Mouse (Mus musculus) heart, embryonic 14.5 days (tissue): ENCODE data around the gene Bri3bp. TPM values are rescaled to one million over a fixed set of nuclear protein-coding genes. Genes with fewer than 3 reads are reported as not detected.
"Not testable (repeated sequence)": the region's sequence is repeated elsewhere in the genome, so short reads cannot be mapped to it uniquely, and the experiment has no call there.

Source experiments
- ATAC-seq: fragments of 200-750 bp; cut with Nextera tagmentation; 2 replicates; pipeline ENCODE4 v1.8.0; 2017; ENCODE audit warnings: low read depth, moderate TSS enrichment; ENCODE audit not compliant: insufficient number of reproducible peaks, insufficient read depth, low FRiP score
- H3K27ac ChIP-seq, 2 experiments: fragments of 200-500 bp in 1 of 2; fragments of 300-500 bp in 1 of 2; sonication (generic) in 1 of 2; replicated peaks in 1 of 2; 2 replicates each; pipeline ENCODE4 v1.5.1; 2012 to 2014; ENCODE audit warnings: low read depth in 2 of 2, low read length in 2 of 2, control low read depth in 1 of 2, mild to moderate bottlenecking in 1 of 2, mixed read lengths in 1 of 2; ENCODE audit not compliant: control insufficient read depth in 1 of 2, insufficient read depth in 1 of 2
- H3K27me3 ChIP-seq: fragments of 300-500 bp; sonication (generic); 2 replicates; pipeline ENCODE4 v1.6.1; 2014; ENCODE audit warnings: mild to moderate bottlenecking, low read length, control low read depth; ENCODE audit not compliant: control insufficient read depth, insufficient read depth
- H3K36me3 ChIP-seq: fragments of 300-500 bp; sonication (generic); 2 replicates; pipeline ENCODE4 v1.6.1; 2014; ENCODE audit warnings: mild to moderate bottlenecking, control low read depth, low read length, mixed read lengths; ENCODE audit not compliant: control insufficient read depth, insufficient read depth
- H3K4me1 ChIP-seq, 2 experiments: fragments of 200-500 bp in 1 of 2; fragments of 300-500 bp in 1 of 2; sonication (generic) in 1 of 2; 2 replicates each; pipeline ENCODE4 v1.6.1; 2012 to 2014; ENCODE audit warnings: low read length in 2 of 2, control low read depth in 1 of 2, mixed read lengths in 1 of 2; ENCODE audit not compliant: control insufficient read depth in 2 of 2, insufficient read depth in 2 of 2
- H3K4me2 ChIP-seq: fragments of 300-500 bp; sonication (generic); 2 replicates; pipeline ENCODE4 v1.6.1; 2014; ENCODE audit warnings: mild to moderate bottlenecking, low read length
- H3K4me3 ChIP-seq, 2 experiments: fragments of 200-500 bp in 1 of 2; fragments of 300-500 bp in 1 of 2; sonication (generic) in 1 of 2; 2 replicates each; pipeline ENCODE4 v1.5.1; 2012 to 2014; ENCODE audit warnings: low read length in 2 of 2, mild to moderate bottlenecking in 2 of 2, control low read depth in 1 of 2, low read depth in 1 of 2, moderate library complexity in 1 of 2; ENCODE audit not compliant: control insufficient read depth in 1 of 2, insufficient read depth in 1 of 2
- H3K9ac ChIP-seq: fragments of 300-500 bp; sonication (generic); 2 replicates; pipeline ENCODE4 v1.6.1; 2014; ENCODE audit warnings: mild to moderate bottlenecking, low read length
- H3K9me3 ChIP-seq: fragments of 300-500 bp; sonication (generic); 2 replicates; pipeline ENCODE4 v1.6.1; 2016; ENCODE audit warnings: low read length, control low read depth; ENCODE audit not compliant: control insufficient read depth
- WGBS: fragments of 180-500 bp; shearing (Covaris S2); extraction: QIAGEN DNeasy Blood & Tissue Kit; methylation state at CpG from one replicate; pipeline ENCODE4 v1.1.7; 2014; 5-methylcytosine and 5-hydroxymethylcytosine counted together
- polyA plus RNA-seq: library from polyadenylated mRNA; unstranded; fragments of >200 nt; fragmentation: Nextera tagmentation; extraction: Ambion mirVana; gene quantifications from 2 replicates; pipeline ENCODE4 v1.2.1, GENCODE M21; 2014

The Bri3bp gene
- polyA plus RNA-seq, 1 experiment from 2014 or later: 34.8 TPM

GRCm38 (mm10) chr5:125426343-125426742, 15.0 kb upstream of the Bri3bp start:
- Histone ChIP-seq H3K27me3 (no peaks in the 10 kb centered on the region), H3K27ac (peak overlapping the region; percentile 66 to 84)
- peak; percentile 44 for ATAC-seq

GRCm38 (mm10) chr5:125432324-125432723, 9.0 kb upstream of the Bri3bp start:
- peaks cover 42% of the 10 kb centered on the region for H3K36me3 ChIP-seq
- H3K9ac ChIP-seq, H3K4me3 ChIP-seq, H3K4me2 ChIP-seq, ATAC-seq, H3K27ac ChIP-seq, H3K27me3 ChIP-seq, H3K9me3 ChIP-seq: not testable (repeated sequence)
- WGBS: 92% methylated on average over 2 of the region's 2 CpGs
- H3K4me1 ChIP-seq: peaks cover 5 to 11% of the 10 kb centered on the region in 2 experiments

More at GRCm38 (mm10) chr5:125426343-125426742, 15.0 kb upstream of the Bri3bp start:
- H3K4me1 ChIP-seq: peaks cover 0 to 5% of the 10 kb centered on the region in 2 experiments; a peak in 1 of 4 replicates
- no peak overlapping the region for H3K9ac ChIP-seq
- 69% methylated on average over 10 of the region's 10 CpGs for WGBS
- no peaks in the 10 kb centered on the region for H3K9me3 ChIP-seq
- no peak overlapping the region for H3K4me2 ChIP-seq
- H3K4me3 ChIP-seq: no peak overlapping the region
- H3K36me3 ChIP-seq: peaks cover 98% of the 10 kb centered on the region

GRCm38 (mm10) chr5:125433793-125434337, 7.5 kb upstream of the Bri3bp start, which contains the start of gene Dhx37:
TSS of gene Dhx37 (minus strand) at chr5:125434121.
- no peak within 1 kb of the TSS; a peak in 1 of 4 replicates for H3K27ac ChIP-seq
- H3K27me3 ChIP-seq: no peaks in the 10 kb centered on the region
- H3K4me1 ChIP-seq: peaks cover 5 to 11% of the 10 kb centered on the region in 2 experiments
- H3K4me2 ChIP-seq: peak within 1 kb of the TSS; percentile 96
- H3K4me3 ChIP-seq: peak within 1 kb of the TSS; percentile 94
- H3K36me3 ChIP-seq: peaks cover 27% of the 10 kb centered on the region
- H3K9ac ChIP-seq: peak within 1 kb of the TSS; percentile 92
- peak; percentile 89 for ATAC-seq
- H3K9me3 ChIP-seq: no peaks in the 10 kb centered on the region
- under 1% methylated on average over 46 of the region's 46 CpGs for WGBS

GRCm38 (mm10) chr5:125434347-125434746, 7.0 kb upstream of the Bri3bp start:
- H3K27ac ChIP-seq, H3K9me3 ChIP-seq, H3K9ac ChIP-seq, H3K27me3 ChIP-seq, ATAC-seq: not testable (repeated sequence)
- peak overlapping the region; percentile 20 to 94 for H3K4me3 ChIP-seq
- 56% methylated on average over 15 of the region's 15 CpGs for WGBS
- peak overlapping the region; percentile 96 for H3K4me2 ChIP-seq
- H3K4me1 ChIP-seq: peaks cover 5 to 11% of the 10 kb centered on the region in 2 experiments
- peaks cover 23% of the 10 kb centered on the region for H3K36me3 ChIP-seq

GRCm38 (mm10) chr5:125440583-125441233, 660 bp upstream of the Bri3bp start:
- Histone ChIP-seq H3K4me3 (peak overlapping the region; percentile 96 to 99), H3K36me3 (peaks cover 3% of the 10 kb centered on the region; the same call in 1 of the 2 replicates), H3K27ac (peak overlapping the region; percentile 74 to 89), H3K4me1 (peaks cover 5 to 7% of the 10 kb centered on the region in 2 experiments; a peak in 3 of 4 replicates), H3K27me3 (no peaks in the 10 kb centered on the region), H3K9ac (peak overlapping the region; percentile 91), H3K4me2 (peak overlapping the region; percentile 87), H3K9me3 (no peaks in the 10 kb centered on the region)
- ATAC-seq: 0 out of 2 replicates have a peak, but pooled peaks have one; percentile 11
- 6% methylated on average over 7 of the region's 7 CpGs for WGBS

- 19% methylated on average over 27 of the region's 27 CpGs for WGBS
- Histone ChIP-seq H3K27ac (peak overlapping the region; percentile 82 to 89), H3K4me2 (peak overlapping the region; percentile 87), H3K36me3 (peaks cover 3% of the 10 kb centered on the region; the same call in 1 of the 2 replicates), H3K9me3 (no peaks in the 10 kb centered on the region), H3K9ac (peak overlapping the region; percentile 91), H3K4me1 (peaks cover 5 to 7% of the 10 kb centered on the region in 2 experiments; a peak in 3 of 4 replicates), H3K4me3 (peak overlapping the region; percentile 96 to 99), H3K27me3 (no peaks in the 10 kb centered on the region)
- ATAC-seq: no peak
Observed at GRCm38 (mm10) chr5:125442136-125442995, 998 bp downstream of the Bri3bp start.

- Histone ChIP-seq H3K27ac (no peak overlapping the region), H3K27me3 (no peaks in the 10 kb centered on the region), H3K4me2 (no peak overlapping the region), H3K4me3 (no peak overlapping the region), H3K36me3 (peaks cover 3% of the 10 kb centered on the region; the same call in 1 of the 2 replicates), H3K4me1 (peaks cover 7% of the 10 kb centered on the region in 2 experiments; a peak in 3 of 4 replicates), H3K9me3 (no peaks in the 10 kb centered on the region), H3K9ac (no peak overlapping the region)
- WGBS: 89% methylated on average over 5 of the region's 5 CpGs
- ATAC-seq: no peak
Observed at GRCm38 (mm10) chr5:125443335-125443734, 2.0 kb downstream of the Bri3bp start.
